ENCODE assay signal across 28 mouse cellular contexts in the genomic region with DNA sequence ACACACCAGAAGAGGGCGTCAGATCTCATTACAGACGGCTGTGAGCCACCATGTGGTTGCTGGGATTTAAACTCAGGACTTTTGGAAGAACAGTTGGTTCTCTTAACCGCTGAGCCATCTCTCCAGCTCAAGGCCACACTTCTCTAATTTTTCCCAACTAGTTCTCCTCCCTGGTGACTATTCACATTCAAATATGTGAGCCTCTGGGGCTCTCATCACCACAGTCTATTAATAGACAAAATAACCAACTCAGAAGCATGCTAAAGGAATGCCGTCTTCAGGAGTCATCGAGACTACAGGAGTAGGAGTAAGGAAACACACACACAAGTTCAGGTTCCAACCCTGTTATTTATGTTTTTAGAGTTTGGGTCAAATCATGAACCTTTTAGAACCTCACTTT. TPM values are rescaled to one million over a fixed set of nuclear protein-coding genes. Genes with fewer than 3 reads are reported as not detected.
DNase-seq lines count a peak whose midpoint lies in the region; ATAC-seq lines count a peak whose summit lies in the region.
"Had no signal": no experiment of that assay in that cellular context is flagged by ENCODE, and none has a peak within 500 bp of the region (broad histone marks: within the 10 kb centered on the region; RNA-seq: fewer than 3 reads in every experiment).

No protein-coding gene starts in this region.

- no peaks in the 10 kb centered on the region for H3K27me3 ChIP-seq in heart, embryonic 10.5 days (ENCODE audit: insufficient read depth, poor library complexity, severe bottlenecking)
- H3K27me3 ChIP-seq in heart, embryonic 15.5 days: no peaks in the 10 kb centered on the region
- H3K27me3 ChIP-seq: CH12.LX; embryonic facial prominence, embryonic 13.5 days; forebrain, embryonic 13.5 days; heart, embryonic 12.5 days; hindbrain, embryonic 12.5 days; hindbrain, embryonic 15.5 days; Patski had no signal

- no peaks in the 10 kb centered on the region for H3K9me3 ChIP-seq in heart, embryonic 10.5 days
- no peaks in the 10 kb centered on the region for H3K9me3 ChIP-seq in heart, embryonic 15.5 days (replicated peaks)
- H3K9me3 ChIP-seq: embryonic facial prominence, embryonic 10.5 days; embryonic facial prominence, embryonic 13.5 days; forebrain, embryonic 10.5 days; forebrain, embryonic 13.5 days; heart, embryonic 12.5 days; hindbrain, embryonic 12.5 days; hindbrain, embryonic 15.5 days had no signal

- H3K4me3 ChIP-seq in heart, embryonic 10.5 days: no peak overlapping the region
- H3K4me3 ChIP-seq in heart, embryonic 15.5 days: no peak overlapping the region
- H3K4me3 ChIP-seq: embryonic facial prominence, embryonic 10.5 days; embryonic facial prominence, embryonic 13.5 days; forebrain, embryonic 10.5 days; forebrain, embryonic 13.5 days; heart, embryonic 12.5 days; hindbrain, embryonic 12.5 days; hindbrain, embryonic 15.5 days had no signal

- no peaks in the 10 kb centered on the region for H3K36me3 ChIP-seq in heart, embryonic 10.5 days
- H3K36me3 ChIP-seq in heart, embryonic 15.5 days: no peaks in the 10 kb centered on the region
- H3K36me3 ChIP-seq: embryonic facial prominence, embryonic 10.5 days; embryonic facial prominence, embryonic 13.5 days; forebrain, embryonic 10.5 days; G1E; heart, embryonic 12.5 days; hindbrain, embryonic 12.5 days; hindbrain, embryonic 15.5 days had no signal

- H3K27ac ChIP-seq in heart, embryonic 10.5 days: no peak overlapping the region
- H3K27ac ChIP-seq in heart, embryonic 15.5 days: 0 out of 2 replicates have a peak overlapping the region, but pooled peaks have one; percentile 34
- H3K27ac ChIP-seq: embryonic facial prominence, embryonic 10.5 days; embryonic facial prominence, embryonic 13.5 days; forebrain, embryonic 10.5 days; forebrain, embryonic 13.5 days; hindbrain, embryonic 12.5 days; hindbrain, embryonic 15.5 days; kidney, postnatal 0 days had no signal

- H3K4me1 ChIP-seq in heart, embryonic 10.5 days: peaks cover 4% of the 10 kb centered on the region; the same call in 1 of the 2 replicates
- H3K4me1 ChIP-seq in heart, embryonic 15.5 days (replicated peaks): peaks cover 8% of the 10 kb centered on the region
- H3K4me1 ChIP-seq: embryonic facial prominence, embryonic 13.5 days; hindbrain, embryonic 12.5 days; hindbrain, embryonic 15.5 days had no signal

- ATAC-seq in heart, embryonic 15.5 days (replicated peaks; ENCODE audit: insufficient number of reproducible peaks, insufficient read depth, low FRiP score, low read depth): no peak
- ATAC-seq: forebrain, embryonic 13.5 days; forebrain, embryonic 16.5 days; intestine, postnatal 0 days; Patski had no signal

- peak; percentile 46 for DNase-seq in heart, embryonic 10.5 days (ENCODE audit: low spot score)
- DNase-seq in heart, postnatal 4 days: no peak
- DNase-seq in heart, adult 18-20 months: no peak
- DNase-seq in 3134 (ENCODE audit: extremely low read depth, insufficient read length, low spot score) (peak; percentile 61), 3T3-L1 (ENCODE audit: low read depth, low spot score) (peak; percentile 22)
- DNase-seq in right cerebral cortex, adult 18-20 months: no peak
- DNase-seq: adrenal gland, postnatal 10 days; B cell, adult 2 months; cerebellum, adult 11-12 months; cerebellum, adult 8-10 months; cerebellum, postnatal 36 days; embryo, embryonic 11 days; gastrocnemius, postnatal 14 days; kidney, adult 2 months had no signal

- H3K4me2 ChIP-seq in heart, embryonic 15.5 days: no peak overlapping the region
- H3K4me2 ChIP-seq: embryonic facial prominence, embryonic 13.5 days; forebrain, embryonic 13.5 days; heart, embryonic 12.5 days; hindbrain, embryonic 12.5 days; hindbrain, embryonic 15.5 days had no signal

- no peak overlapping the region for H3K9ac ChIP-seq in heart, embryonic 15.5 days
- H3K9ac ChIP-seq: embryonic facial prominence, embryonic 13.5 days; forebrain, embryonic 13.5 days; heart, embryonic 12.5 days; hindbrain, embryonic 12.5 days; hindbrain, embryonic 15.5 days had no signal

- WGBS in heart, embryonic 10.5 days: 66% methylated on average over 5 of the region's 5 CpGs
- 59% methylated on average over 5 of the region's 5 CpGs for WGBS in heart, embryonic 15.5 days

RNA-seq across cellular contexts. Expression of a gene that starts 43.4 kb away (rescaled TPM):
- polyA plus RNA-seq in heart, embryonic 10.5 days (2016; fragmentation: Nextera tagmentation; extraction: Ambion mirVana): 176 and 208 TPM in 2 replicates
- 100 to 1,000 TPM; 179 to 184 TPM for total RNA-seq in heart, postnatal 4 days (2021)
- 143 and 156 TPM in 2 replicates for polyA plus RNA-seq in heart, embryonic 15.5 days (2015; fragmentation: Nextera tagmentation; extraction: Ambion mirVana)
- total RNA-seq in heart, adult 18-20 months (2021): 100 to 1,000 TPM; 112 to 116 TPM

Comparison
In these comparisons a context has a peak if more than half of its experiments do, and no peak if none do; other contexts are left out.
1. DNase-seq: peak in heart, embryonic 10.5 days (single experiment), 3134 (single experiment) and 3T3-L1 (single experiment); none in heart, postnatal 4 days (single experiment), heart, adult 18-20 months (0 of 2) and right cerebral cortex, adult 18-20 months (single experiment).